Mouse (Mus musculus) cerebellum, adult 11-12 months (tissue): Measurements from ENCODE around the gene Anp32b.
A peak's percentile ranks its signal among the peaks of the same experiment; 100 is the strongest.

Experiments
- DNase-seq: peaks from one replicate; pipeline ENCODE4 v3.0.0; 2022

The Anp32b gene

GRCm38 (mm10) chr4:46505361-46506057 is 54.8 kb downstream of the Anp32b start:
- DNase-seq, result peak; percentile 58

GRCm38 (mm10) chr4:46506801-46507610 is 56.3 kb downstream of the Anp32b start:
- DNase-seq, result peak; percentile 91

GRCm38 (mm10) chr4:46507736-46508460 is 57.2 kb downstream of the Anp32b start:
- peak; percentile 65 for DNase-seq

- DNase-seq, result no peak
Measured at GRCm38 (mm10) chr4:46520491-46520890, 69.8 kb downstream of the Anp32b start.

DNA sequence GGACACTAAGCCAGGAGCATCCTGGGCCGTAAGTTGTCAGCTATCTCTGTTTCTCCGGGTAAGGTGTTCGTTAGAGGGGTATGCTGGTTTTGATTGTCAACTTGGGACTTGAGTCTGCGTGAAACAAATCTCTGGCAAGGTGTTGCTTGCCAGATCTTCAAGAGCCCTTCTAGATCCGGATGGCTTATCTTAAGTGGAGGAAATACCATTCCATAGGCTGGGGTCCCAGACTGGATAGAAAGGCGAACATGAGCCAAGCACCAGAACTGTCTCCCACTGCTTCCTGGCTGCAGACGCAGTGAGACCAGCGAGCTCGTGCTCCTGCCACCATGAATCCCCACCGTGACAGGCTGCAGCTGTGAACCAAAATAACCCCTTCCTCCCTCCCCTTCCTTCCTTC is 70.8 kb downstream of the Anp32b start:
- no peak for DNase-seq
